In genomic region chr1:119016866-119017265, GRCm38 (mm10) we compare ENCODE assay signal across 22 mouse cellular contexts. TPM values are rescaled to one million over a fixed set of nuclear protein-coding genes. Genes with fewer than 3 reads are reported as not detected.
A peak's percentile ranks its signal among the peaks of the same experiment; 100 is the strongest.
DNase-seq lines count a peak whose midpoint lies in the region; ATAC-seq lines count a peak whose summit lies in the region.
"Had no signal": no experiment of that assay in that cellular context is flagged by ENCODE, and none has a peak within 500 bp of the region (broad histone marks: within the 10 kb centered on the region; RNA-seq: fewer than 3 reads in every experiment).

No protein-coding gene starts in this region.

- 0 out of 2 replicates have a peak, but pooled peaks cover 2% of the 10 kb centered on the region for H3K9me3 ChIP-seq in heart, embryonic 12.5 days (replicated peaks)
- H3K9me3 ChIP-seq: hindbrain, embryonic 10.5 days; limb, embryonic 10.5 days; midbrain, embryonic 13.5 days had no signal

- no peak for DNase-seq in frontal cortex, postnatal 25 days (ENCODE audit: low spot score in 2 of 2)
- peak; percentile 23 to 45 for DNase-seq in left cerebral cortex, adult 18-20 months (ENCODE audit: low spot score in 2 of 2)
- no peak for DNase-seq in left cerebral cortex, adult 11 months (ENCODE audit: low spot score)
- DNase-seq in right cerebral cortex, postnatal 10 days (ENCODE audit: low spot score in 2 of 2) = peak; percentile 46 to 62
- DNase-seq in spleen, postnatal 36 days (ENCODE audit: low spot score in 2 of 2) = no peak
- DNase-seq: cerebellum, postnatal 10 days; kidney, adult 18-20 months; kidney, postnatal 25 days; lung, embryonic 14.5 days; thymus, postnatal 36 days had no signal

- H3K9ac ChIP-seq in heart, embryonic 12.5 days = no peak overlapping the region
- H3K9ac ChIP-seq: lung, embryonic 14.5 days; midbrain, embryonic 13.5 days had no signal

- H3K27ac ChIP-seq in heart, embryonic 12.5 days (ENCODE audit: poor library complexity, severe bottlenecking) = no peak overlapping the region
- H3K27ac ChIP-seq: hindbrain, embryonic 10.5 days; limb, embryonic 10.5 days; midbrain, embryonic 13.5 days; stomach, postnatal 0 days had no signal

- WGBS in heart, embryonic 12.5 days = 55% methylated on average over 3 of the region's 3 CpGs

- H3K27me3 ChIP-seq in heart, embryonic 12.5 days (replicated peaks) = no peaks in the 10 kb centered on the region
- H3K27me3 ChIP-seq: midbrain, embryonic 13.5 days had no signal

- ATAC-seq in frontal cortex, adult (ENCODE audit: low TSS enrichment) = peak; percentile 86
- 0 out of 2 replicates have a peak, but pooled peaks have one; percentile 12 for ATAC-seq in heart, embryonic 12.5 days (ENCODE audit: insufficient number of reproducible peaks, low FRiP score)
- no peak for ATAC-seq in cerebellum, adult (ENCODE audit: insufficient number of reproducible peaks, low FRiP score, low TSS enrichment)
- ATAC-seq: CD4-positive, CD25-positive, alpha-beta regulatory T cell, adult 4 months; midbrain, embryonic 13.5 days had no signal

- no peaks in the 10 kb centered on the region for H3K4me1 ChIP-seq in heart, embryonic 12.5 days (replicated peaks)
- H3K4me1 ChIP-seq: limb, embryonic 10.5 days; midbrain, embryonic 13.5 days had no signal

- no peak overlapping the region for H3K4me2 ChIP-seq in heart, embryonic 12.5 days
- H3K4me2 ChIP-seq: liver, embryonic 11.5 days; lung, embryonic 14.5 days; midbrain, embryonic 13.5 days had no signal

- H3K4me3 ChIP-seq in heart, embryonic 12.5 days = no peak overlapping the region
- H3K4me3 ChIP-seq: hindbrain, embryonic 10.5 days; limb, embryonic 10.5 days; midbrain, embryonic 13.5 days; myocyte had no signal

- H3K36me3 ChIP-seq in heart, embryonic 12.5 days = no peaks in the 10 kb centered on the region
- H3K36me3 ChIP-seq: G1E; midbrain, embryonic 13.5 days had no signal

RNA-seq across cellular contexts. Expression of gene Gli2, which starts 36.6 kb away (rescaled TPM):
- total RNA-seq in left cerebral cortex, adult 18-20 months (2021) = 1 to 10 TPM; 2.5 to 3.1 TPM
- polyA plus RNA-seq in heart, embryonic 12.5 days (2016; fragmentation: Nextera tagmentation; extraction: Ambion mirVana) = 3.3 and 4.0 TPM in 2 replicates
- total RNA-seq: neutrophil, adult 5-6 weeks had no signal
- polyA plus RNA-seq: CD4-positive, CD25-positive, alpha-beta regulatory T cell, adult 4 months; G1E had no signal

Comparison
In these comparisons a context has a peak if more than half of its experiments do, and no peak if none do; other contexts are left out.
1. DNase-seq: peak in left cerebral cortex, adult 18-20 months (2 of 2) and right cerebral cortex, postnatal 10 days (2 of 2); none in frontal cortex, postnatal 25 days (0 of 2), left cerebral cortex, adult 11 months (single experiment) and spleen, postnatal 36 days (0 of 2).